Mouse (Mus musculus) liver, postnatal 0 days (tissue): ENCODE data around the gene Ybx3.

ENCODE experiments used
- CTCF ChIP-seq: sonication (generic); IDR thresholded peaks from 2 replicates; pipeline ENCODE4 v1.5.1; 2016; ENCODE audit warnings: antibody characterized with exemption, low read depth
- EP300 ChIP-seq: IDR thresholded peaks from 2 replicates; pipeline ENCODE4 v1.6.1; 2016; ENCODE audit warnings: antibody characterized with exemption, low read depth, mild to moderate bottlenecking

- TF ChIP-seq EP300 (no peak), CTCF (no peak)
These were observed 13.5 kb downstream of the Ybx3 start for GRCm38 (mm10) chr6:131374594-131375340.
